Mouse (Mus musculus): ENCODE data around the gene Slamf8. TPM values are rescaled to one million over a fixed set of nuclear protein-coding genes. Genes with fewer than 3 reads are reported as not detected.

Slamf8 gene
- not detected in 2 replicates for polyA plus RNA-seq (2014; fragmentation: Nextera tagmentation; extraction: Ambion mirVana)

DNA sequence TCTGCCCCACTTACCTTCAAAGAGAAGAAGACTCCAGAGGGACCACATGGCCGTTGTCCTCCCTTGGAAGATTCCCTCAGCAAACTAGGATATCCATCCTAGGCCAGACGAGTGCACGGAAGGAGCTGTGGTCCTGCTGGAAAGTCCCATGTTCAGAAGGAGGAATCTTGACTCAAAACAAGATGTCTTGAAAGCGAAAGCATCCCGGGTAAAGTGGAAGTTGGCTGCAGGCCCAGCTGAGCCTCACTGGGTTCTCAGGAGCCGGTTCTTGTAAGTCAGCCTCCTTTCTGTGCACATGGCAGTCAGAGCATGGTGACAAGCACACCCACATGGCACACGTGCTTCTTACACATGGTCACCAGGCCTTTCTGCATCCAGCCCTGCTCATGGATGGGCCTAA, at the start of gene Slamf8:
Gene Slamf8, minus strand, starts transcription at position 184 of the 400 bp plus-strand sequence.
- 87% methylated on average over 7 of the region's 7 CpGs for WGBS
- H3K4me3 ChIP-seq (ENCODE audit: low read depth, low read length), result no peak within 1 kb of the TSS
- ATAC-seq (replicated peaks; ENCODE audit: low FRiP score), result no peak

GRCm38 (mm10) chr1:172638781-172639180, 48.4 kb upstream of the Slamf8 start:
- Histone ChIP-seq H3K9me3 (ENCODE audit: control insufficient read depth, low read length) (no peaks in the 10 kb centered on the region), H3K4me1 (replicated peaks; ENCODE audit: control insufficient read depth, insufficient read depth, low read length) (no peaks in the 10 kb centered on the region), H3K36me3 (ENCODE audit: control insufficient read depth, insufficient read depth, low read length) (no peaks in the 10 kb centered on the region), H3K4me2 (ENCODE audit: low read depth, low read length, severe bottlenecking) (no peak overlapping the region), H3K27ac (ENCODE audit: low read depth, low read length) (no peak overlapping the region), H3K9ac (ENCODE audit: low read length) (no peak overlapping the region), H3K27me3 (ENCODE audit: control insufficient read depth, insufficient read depth, low read length) (no peaks in the 10 kb centered on the region), H3K4me3 (ENCODE audit: low read depth, low read length) (no peak overlapping the region)
- DNase-seq (ENCODE audit: low spot score) (no peak), ATAC-seq (replicated peaks; ENCODE audit: low FRiP score) (no peak)
- 88% methylated on average over 2 of the region's 2 CpGs for WGBS

More for the DNA sequence above, at the start of gene Slamf8:
- H3K4me2 ChIP-seq (ENCODE audit: low read depth, low read length, severe bottlenecking), result no peak within 1 kb of the TSS
- no peaks in the 10 kb centered on the region; the same call in 1 of the 2 replicates for H3K4me1 ChIP-seq (replicated peaks; ENCODE audit: control insufficient read depth, insufficient read depth, low read length)
- H3K36me3 ChIP-seq (ENCODE audit: control insufficient read depth, insufficient read depth, low read length), result no peaks in the 10 kb centered on the region
- H3K27me3 ChIP-seq (ENCODE audit: control insufficient read depth, insufficient read depth, low read length), result no peaks in the 10 kb centered on the region
- H3K9me3 ChIP-seq (ENCODE audit: control insufficient read depth, low read length), result no peaks in the 10 kb centered on the region
- DNase-seq (ENCODE audit: low spot score), result no peak
- H3K9ac ChIP-seq (ENCODE audit: low read length), result no peak within 1 kb of the TSS
- no peak within 1 kb of the TSS for H3K27ac ChIP-seq (ENCODE audit: low read depth, low read length)

- H3K4me2 ChIP-seq (ENCODE audit: low read depth, low read length, severe bottlenecking), result no peak overlapping the region
- no peak for ATAC-seq (replicated peaks; ENCODE audit: low FRiP score)
- no peak for DNase-seq (ENCODE audit: low spot score)
- no peak overlapping the region for H3K27ac ChIP-seq (ENCODE audit: low read depth, low read length)
- H3K4me1 ChIP-seq (replicated peaks; ENCODE audit: control insufficient read depth, insufficient read depth, low read length), result no peaks in the 10 kb centered on the region
- no peaks in the 10 kb centered on the region for H3K36me3 ChIP-seq (ENCODE audit: control insufficient read depth, insufficient read depth, low read length)
- H3K9ac ChIP-seq (ENCODE audit: low read length), result no peak overlapping the region
- 74% methylated on average over 4 of the region's 4 CpGs for WGBS
- H3K9me3 ChIP-seq (ENCODE audit: control insufficient read depth, low read length), result no peaks in the 10 kb centered on the region
- no peak overlapping the region for H3K4me3 ChIP-seq (ENCODE audit: low read depth, low read length)
- no peaks in the 10 kb centered on the region for H3K27me3 ChIP-seq (ENCODE audit: control insufficient read depth, insufficient read depth, low read length)
These were observed 47.4 kb upstream of the Slamf8 start for GRCm38 (mm10) chr1:172637801-172638200.

DNA sequence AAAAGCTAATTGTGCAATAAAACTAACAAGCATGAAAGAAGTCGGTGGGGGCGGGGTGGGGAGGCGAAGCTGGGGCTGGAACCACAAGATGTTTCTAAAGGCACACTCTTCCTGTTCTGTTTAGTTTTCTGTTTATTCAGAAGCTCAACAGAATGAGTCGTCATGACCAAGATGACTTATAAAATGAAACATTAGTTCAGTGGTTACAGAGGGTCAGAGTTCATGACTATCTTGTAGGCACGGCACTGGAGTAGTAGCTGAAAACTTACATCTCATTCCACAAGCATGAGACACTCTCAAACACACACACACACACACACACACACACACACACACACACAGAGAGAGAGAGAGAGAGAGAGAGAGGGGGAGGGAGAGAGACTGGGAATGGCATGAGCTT, 45.9 kb upstream of the Slamf8 start:
- DNase-seq (ENCODE audit: low spot score) (no peak), ATAC-seq (replicated peaks; ENCODE audit: low FRiP score) (no peak)
- no peaks in the 10 kb centered on the region for H3K4me1 ChIP-seq (replicated peaks; ENCODE audit: control insufficient read depth, insufficient read depth, low read length)
- 84% methylated on average over 5 of the region's 5 CpGs for WGBS
- H3K36me3 ChIP-seq (ENCODE audit: control insufficient read depth, insufficient read depth, low read length), result no peaks in the 10 kb centered on the region
- H3K9me3 ChIP-seq (ENCODE audit: control insufficient read depth, low read length), result no peaks in the 10 kb centered on the region
- H3K27me3 ChIP-seq (ENCODE audit: control insufficient read depth, insufficient read depth, low read length), result no peaks in the 10 kb centered on the region
- no peak overlapping the region for H3K4me2 ChIP-seq (ENCODE audit: low read depth, low read length, severe bottlenecking)
- H3K9ac ChIP-seq (ENCODE audit: low read length), result no peak overlapping the region
- no peak overlapping the region for H3K4me3 ChIP-seq (ENCODE audit: low read depth, low read length)
- H3K27ac ChIP-seq (ENCODE audit: low read depth, low read length), result no peak overlapping the region

GRCm38 (mm10) chr1:172635258-172635657, 44.9 kb upstream of the Slamf8 start:
- no peak for ATAC-seq (replicated peaks; ENCODE audit: low FRiP score)
- H3K36me3 ChIP-seq (ENCODE audit: control insufficient read depth, insufficient read depth, low read length), result no peaks in the 10 kb centered on the region
- H3K4me2 ChIP-seq (ENCODE audit: low read depth, low read length, severe bottlenecking), result no peak overlapping the region
- no peaks in the 10 kb centered on the region for H3K27me3 ChIP-seq (ENCODE audit: control insufficient read depth, insufficient read depth, low read length)
- H3K4me3 ChIP-seq (ENCODE audit: low read depth, low read length), result no peak overlapping the region
- DNase-seq (ENCODE audit: low spot score), result no peak
- H3K9ac ChIP-seq (ENCODE audit: low read length), result no peak overlapping the region
- 67% methylated on average over 4 of the region's 4 CpGs for WGBS
- no peak overlapping the region for H3K27ac ChIP-seq (ENCODE audit: low read depth, low read length)
- H3K9me3 ChIP-seq (ENCODE audit: control insufficient read depth, low read length), result no peaks in the 10 kb centered on the region
- no peaks in the 10 kb centered on the region for H3K4me1 ChIP-seq (replicated peaks; ENCODE audit: control insufficient read depth, insufficient read depth, low read length)

DNA sequence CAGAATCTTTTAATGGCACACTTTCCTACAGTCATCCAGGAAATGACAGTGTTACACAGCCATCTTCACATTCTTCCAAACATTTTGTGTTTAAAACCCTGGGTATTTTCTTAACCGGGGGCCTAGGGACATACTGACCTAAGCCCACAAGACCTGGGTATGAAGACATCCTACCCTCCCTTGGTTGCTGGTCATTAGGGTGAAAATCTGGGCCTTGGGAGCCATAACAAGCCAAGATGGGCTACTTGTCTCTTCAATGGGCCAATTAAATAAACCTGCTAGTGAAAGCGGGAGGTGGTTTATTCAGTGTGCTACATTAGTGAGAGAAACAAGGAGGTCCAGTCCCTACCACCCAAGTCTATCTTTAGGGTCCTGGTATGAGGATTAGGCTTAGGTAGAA, 43.8 kb upstream of the Slamf8 start:
- Histone ChIP-seq H3K4me3 (ENCODE audit: low read depth, low read length) (no peak overlapping the region), H3K36me3 (ENCODE audit: control insufficient read depth, insufficient read depth, low read length) (no peaks in the 10 kb centered on the region), H3K27me3 (ENCODE audit: control insufficient read depth, insufficient read depth, low read length) (no peaks in the 10 kb centered on the region), H3K4me2 (ENCODE audit: low read depth, low read length, severe bottlenecking) (no peak overlapping the region), H3K9ac (ENCODE audit: low read length) (no peak overlapping the region), H3K4me1 (replicated peaks; ENCODE audit: control insufficient read depth, insufficient read depth, low read length) (no peaks in the 10 kb centered on the region), H3K9me3 (ENCODE audit: control insufficient read depth, low read length) (no peaks in the 10 kb centered on the region), H3K27ac (ENCODE audit: low read depth, low read length) (no peak overlapping the region)
- DNase-seq (ENCODE audit: low spot score), result no peak
- ATAC-seq (replicated peaks; ENCODE audit: low FRiP score), result no peak
- 93% methylated on average over 2 of the region's 2 CpGs for WGBS

- Histone ChIP-seq H3K27ac (ENCODE audit: low read depth, low read length) (0 out of 2 replicates have a peak within 1 kb of the TSS, but pooled peaks have one; percentile 12), H3K4me3 (ENCODE audit: low read depth, low read length) (peak within 1 kb of the TSS; percentile 65), H3K9ac (ENCODE audit: low read length) (peak within 1 kb of the TSS; percentile 36), H3K27me3 (ENCODE audit: control insufficient read depth, insufficient read depth, low read length) (no peaks in the 10 kb centered on the region), H3K4me1 (replicated peaks; ENCODE audit: control insufficient read depth, insufficient read depth, low read length) (no peaks in the 10 kb centered on the region), H3K9me3 (ENCODE audit: control insufficient read depth, low read length) (no peaks in the 10 kb centered on the region), H3K4me2 (ENCODE audit: low read depth, low read length, severe bottlenecking) (peak within 1 kb of the TSS; percentile 46), H3K36me3 (ENCODE audit: control insufficient read depth, insufficient read depth, low read length) (no peaks in the 10 kb centered on the region)
- DNase-seq (ENCODE audit: low spot score) (peak; percentile 98), ATAC-seq (replicated peaks; ENCODE audit: low FRiP score) (peak; percentile 99)
- WGBS, result under 1% methylated on average over 53 of the region's 53 CpGs
These were observed 42.3 kb upstream of the Slamf8 start, which contains the start of gene Dusp23 for GRCm38 (mm10) chr1:172632451-172633326. Gene Dusp23, minus strand, starts transcription at chr1:172632962.

GRCm38 (mm10) chr1:172631721-172632120, 41.4 kb upstream of the Slamf8 start:
- no peak overlapping the region for H3K4me3 ChIP-seq (ENCODE audit: low read depth, low read length)
- H3K9me3 ChIP-seq (ENCODE audit: control insufficient read depth, low read length), result no peaks in the 10 kb centered on the region
- no peak overlapping the region for H3K9ac ChIP-seq (ENCODE audit: low read length)
- WGBS, result 90% methylated on average over 5 of the region's 5 CpGs
- no peaks in the 10 kb centered on the region for H3K27me3 ChIP-seq (ENCODE audit: control insufficient read depth, insufficient read depth, low read length)
- DNase-seq (ENCODE audit: low spot score) (no peak), ATAC-seq (replicated peaks; ENCODE audit: low FRiP score) (no peak)
- no peaks in the 10 kb centered on the region for H3K36me3 ChIP-seq (ENCODE audit: control insufficient read depth, insufficient read depth, low read length)
- H3K27ac ChIP-seq (ENCODE audit: low read depth, low read length), result no peak overlapping the region
- no peak overlapping the region for H3K4me2 ChIP-seq (ENCODE audit: low read depth, low read length, severe bottlenecking)
- no peaks in the 10 kb centered on the region for H3K4me1 ChIP-seq (replicated peaks; ENCODE audit: control insufficient read depth, insufficient read depth, low read length)

- Histone ChIP-seq H3K4me1 (replicated peaks; ENCODE audit: control insufficient read depth, insufficient read depth, low read length) (no peaks in the 10 kb centered on the region), H3K4me2 (ENCODE audit: low read depth, low read length, severe bottlenecking) (no peak overlapping the region), H3K9me3 (ENCODE audit: control insufficient read depth, low read length) (no peaks in the 10 kb centered on the region), H3K9ac (ENCODE audit: low read length) (no peak overlapping the region), H3K36me3 (ENCODE audit: control insufficient read depth, insufficient read depth, low read length) (no peaks in the 10 kb centered on the region), H3K4me3 (ENCODE audit: low read depth, low read length) (no peak overlapping the region), H3K27ac (ENCODE audit: low read depth, low read length) (no peak overlapping the region), H3K27me3 (ENCODE audit: control insufficient read depth, insufficient read depth, low read length) (no peaks in the 10 kb centered on the region)
- DNase-seq (ENCODE audit: low spot score) (peak; percentile 48), ATAC-seq (replicated peaks; ENCODE audit: low FRiP score) (no peak)
- 75% methylated on average over 7 of the region's 7 CpGs for WGBS
These were observed 39.5 kb upstream of the Slamf8 start for GRCm38 (mm10) chr1:172629831-172630230.
